Mouse (Mus musculus) lung, postnatal 0 days (tissue): ENCODE measurements around the gene Cdhr4. TPM values are rescaled to one million over a fixed set of nuclear protein-coding genes. Genes with fewer than 3 reads are reported as not detected.

ENCODE experiments used
- ATAC-seq: fragments of 200-750 bp; cut with Nextera tagmentation; 2 replicates; pipeline ENCODE4 v1.8.0; 2017; ENCODE audit warnings: moderate library complexity
- DNase-seq: peaks from one replicate; pipeline ENCODE4 v3.0.0-alpha.2; 2016; ENCODE audit warnings: low spot score
- H3K27ac ChIP-seq: fragments of 300-500 bp; sonication (generic); 2 replicates; pipeline ENCODE4 v1.5.1; 2014; ENCODE audit warnings: antibody characterized with exemption, mild to moderate bottlenecking, low read length, mixed read lengths
- H3K27me3 ChIP-seq: fragments of 300-500 bp; sonication (generic); replicated peaks from 2 replicates; pipeline ENCODE4 v1.6.1; 2014; ENCODE audit warnings: low read length, mixed read lengths; ENCODE audit not compliant: insufficient read depth
- H3K36me3 ChIP-seq: fragments of 300-500 bp; sonication (generic); 2 replicates; pipeline ENCODE4 v1.6.1; 2014; ENCODE audit warnings: low read length, mixed read lengths; ENCODE audit not compliant: insufficient read depth
- H3K4me1 ChIP-seq: fragments of 300-500 bp; sonication (generic); 2 replicates; pipeline ENCODE4 v1.6.1; 2014; ENCODE audit warnings: antibody characterized with exemption, low read depth, low read length, mixed read lengths; ENCODE audit not compliant: insufficient read depth
- H3K4me2 ChIP-seq: fragments of 300-500 bp; sonication (generic); replicated peaks from 2 replicates; pipeline ENCODE4 v1.6.1; 2014; ENCODE audit warnings: low read depth, mild to moderate bottlenecking, low read length, moderate library complexity, mixed read lengths
- H3K4me3 ChIP-seq: fragments of 300-500 bp; sonication (generic); 2 replicates; pipeline ENCODE4 v1.5.1; 2014; ENCODE audit warnings: low read depth, low read length
- H3K9ac ChIP-seq: fragments of 300-500 bp; sonication (generic); replicated peaks from 2 replicates; pipeline ENCODE4 v1.6.1; 2014; ENCODE audit warnings: low read depth, mild to moderate bottlenecking
- H3K9me3 ChIP-seq: fragments of 300-500 bp; sonication (generic); 2 replicates; pipeline ENCODE4 v1.6.1; 2016; ENCODE audit warnings: low read length, mixed read lengths
- CTCF ChIP-seq: IDR thresholded peaks from 2 replicates; pipeline ENCODE4 v1.5.1; 2016; ENCODE audit warnings: antibody characterized with exemption, mild to moderate bottlenecking
- EP300 ChIP-seq: IDR thresholded peaks from 2 replicates; pipeline ENCODE4 v1.6.1; 2016; ENCODE audit warnings: antibody characterized with exemption, mild to moderate bottlenecking, control low read depth
- WGBS: fragments of 180-500 bp; shearing (Covaris S2); extraction: QIAGEN DNeasy Blood & Tissue Kit; methylation state at CpG from one replicate; pipeline ENCODE4 v1.1.7; 2014; 5-methylcytosine and 5-hydroxymethylcytosine counted together
- polyA plus RNA-seq: library from polyadenylated mRNA; unstranded; fragments of >200 nt; fragmentation: Nextera tagmentation; extraction: Ambion mirVana; gene quantifications from 2 replicates; pipeline ENCODE4 v1.2.1, GENCODE M21; 2015

Gene Cdhr4
- polyA plus RNA-seq, 1 experiment from 2014 or later, result 7.8 TPM

DNA sequence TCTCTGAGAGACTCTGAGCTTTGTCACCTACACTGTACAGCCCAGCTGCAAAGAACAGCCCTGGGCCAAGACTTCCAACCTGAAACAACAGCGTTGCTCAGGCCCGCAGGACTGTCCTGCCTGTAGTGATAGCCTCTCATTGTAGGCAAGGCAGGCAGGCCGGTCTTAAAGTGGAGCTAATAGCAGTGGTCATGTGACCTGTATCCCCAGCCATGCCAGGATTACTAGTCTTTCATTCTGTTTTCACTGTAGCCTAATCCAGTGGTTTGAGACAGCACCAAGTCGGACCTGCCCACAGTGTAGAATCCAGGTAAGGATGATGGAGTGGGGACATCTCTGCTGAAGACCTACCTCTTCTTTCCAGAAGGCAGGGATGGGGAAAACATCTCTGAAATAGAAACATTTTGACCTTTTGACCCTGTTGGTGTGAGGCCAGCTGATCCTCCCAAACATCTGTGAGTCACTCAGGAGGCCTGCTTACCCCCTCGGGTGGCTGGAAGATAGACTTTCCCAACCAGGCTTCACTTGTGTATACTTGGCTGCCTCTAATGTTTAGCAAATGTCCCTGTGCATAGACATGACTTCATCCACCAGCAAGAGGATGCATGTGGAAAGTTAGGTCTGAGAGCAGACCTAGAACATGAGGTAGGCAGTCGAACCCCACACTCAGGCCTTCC, 36.5 kb upstream of the Cdhr4 start:
- TF ChIP-seq EP300 (no peak), CTCF (no peak)
- peak; percentile 46 for DNase-seq
- H3K36me3 ChIP-seq, result no peaks in the 10 kb centered on the region
- H3K9ac ChIP-seq, result no peak overlapping the region
- ATAC-seq, result peak; percentile 75
- H3K4me1 ChIP-seq, result no peaks in the 10 kb centered on the region
- no peak overlapping the region for H3K4me2 ChIP-seq
- H3K9me3 ChIP-seq, result no peaks in the 10 kb centered on the region
- H3K27ac ChIP-seq, result no peak overlapping the region
- H3K27me3 ChIP-seq, result no peaks in the 10 kb centered on the region
- H3K4me3 ChIP-seq, result no peak overlapping the region
- 76% methylated on average over 6 of the region's 6 CpGs for WGBS

DNA sequence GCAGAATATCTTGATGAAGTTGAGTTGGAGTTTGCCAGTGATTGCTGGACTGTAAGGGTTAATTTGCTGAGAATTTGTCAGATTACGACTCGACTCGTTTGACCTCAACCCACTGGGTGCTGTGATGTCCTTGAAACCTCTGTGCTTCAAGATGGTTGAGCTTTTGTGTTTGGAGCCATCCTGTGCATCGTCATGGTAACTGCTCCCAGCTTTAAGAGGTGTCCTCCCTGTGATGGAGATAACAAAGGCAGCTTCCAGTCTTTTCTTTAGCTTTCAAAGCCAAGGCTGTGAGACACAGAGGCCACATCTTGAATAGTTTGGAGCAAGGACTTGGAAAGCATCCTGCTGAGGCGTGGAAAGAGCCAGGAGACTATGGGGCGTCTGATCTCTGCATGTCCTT, 35.2 kb upstream of the Cdhr4 start:
- 61% methylated on average over 6 of the region's 6 CpGs for WGBS
- no peaks in the 10 kb centered on the region for H3K4me1 ChIP-seq
- H3K4me3 ChIP-seq, result no peak overlapping the region
- ATAC-seq (no peak), DNase-seq (no peak)
- no peak overlapping the region for H3K27ac ChIP-seq
- H3K9ac ChIP-seq, result no peak overlapping the region
- no peak overlapping the region for H3K4me2 ChIP-seq
- no peaks in the 10 kb centered on the region for H3K36me3 ChIP-seq
- no peaks in the 10 kb centered on the region for H3K9me3 ChIP-seq
- no peaks in the 10 kb centered on the region for H3K27me3 ChIP-seq
- TF ChIP-seq EP300, result no peak
- no peak for TF ChIP-seq CTCF

DNA sequence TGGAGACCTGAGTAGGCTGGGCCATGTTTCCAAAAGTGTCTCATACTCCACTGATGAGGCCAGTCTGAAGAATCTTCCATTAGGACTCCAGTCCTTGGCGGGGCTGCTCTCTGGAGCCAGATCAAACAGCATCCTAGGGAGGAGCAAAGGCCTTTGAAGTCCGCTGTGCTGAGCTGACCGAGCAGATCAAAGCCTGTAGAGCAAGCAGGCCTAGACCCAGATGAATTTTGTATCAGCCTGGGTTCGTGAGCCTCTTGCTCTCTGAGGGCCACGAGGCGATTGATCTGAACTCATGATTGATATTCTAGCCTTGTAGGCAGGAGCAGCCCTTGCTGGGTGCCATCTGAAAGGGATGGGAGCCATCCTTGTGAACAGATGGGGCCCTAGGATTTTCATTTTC, 32.4 kb upstream of the Cdhr4 start:
- H3K4me3 ChIP-seq, result no peak overlapping the region
- DNase-seq, result no peak
- no peak overlapping the region for H3K4me2 ChIP-seq
- no peaks in the 10 kb centered on the region for H3K4me1 ChIP-seq
- H3K9me3 ChIP-seq, result no peaks in the 10 kb centered on the region
- H3K9ac ChIP-seq, result no peak overlapping the region
- H3K27ac ChIP-seq, result no peak overlapping the region
- TF ChIP-seq CTCF, result no peak
- TF ChIP-seq EP300, result no peak
- no peaks in the 10 kb centered on the region for H3K27me3 ChIP-seq
- 50% methylated on average over 6 of the region's 6 CpGs for WGBS
- H3K36me3 ChIP-seq, result no peaks in the 10 kb centered on the region
- peak; percentile 16; the same call in 1 of the 2 replicates for ATAC-seq

DNA sequence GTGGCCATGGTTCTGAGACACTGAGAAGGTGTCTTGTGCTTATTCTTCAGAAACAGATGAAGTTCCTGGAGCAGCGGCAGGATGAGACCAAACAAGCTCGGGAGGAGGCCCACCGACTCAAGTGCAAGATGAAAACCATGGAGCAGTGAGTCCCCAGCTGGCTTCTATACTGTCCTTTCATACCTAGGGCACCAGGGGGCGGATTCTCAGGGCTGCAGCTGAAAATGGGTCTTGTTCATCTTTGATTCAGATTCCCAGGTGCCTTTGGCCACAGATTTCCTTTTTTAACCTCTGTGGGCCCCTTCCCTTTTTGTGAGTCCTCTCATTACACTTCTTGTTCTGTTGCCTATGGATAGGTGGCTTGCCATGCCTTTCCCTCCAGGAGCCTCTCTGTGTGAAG, 31.4 kb upstream of the Cdhr4 start:
- H3K4me1 ChIP-seq, result no peaks in the 10 kb centered on the region
- TF ChIP-seq CTCF, result peak; percentile 51
- no peak for TF ChIP-seq EP300
- H3K9me3 ChIP-seq, result no peaks in the 10 kb centered on the region
- H3K4me3 ChIP-seq, result no peak overlapping the region
- H3K9ac ChIP-seq, result no peak overlapping the region
- no peak overlapping the region for H3K4me2 ChIP-seq
- no peaks in the 10 kb centered on the region for H3K27me3 ChIP-seq
- 87% methylated on average over 4 of the region's 4 CpGs for WGBS
- H3K27ac ChIP-seq, result no peak overlapping the region
- DNase-seq (no peak), ATAC-seq (no peak)
- no peaks in the 10 kb centered on the region for H3K36me3 ChIP-seq

DNA sequence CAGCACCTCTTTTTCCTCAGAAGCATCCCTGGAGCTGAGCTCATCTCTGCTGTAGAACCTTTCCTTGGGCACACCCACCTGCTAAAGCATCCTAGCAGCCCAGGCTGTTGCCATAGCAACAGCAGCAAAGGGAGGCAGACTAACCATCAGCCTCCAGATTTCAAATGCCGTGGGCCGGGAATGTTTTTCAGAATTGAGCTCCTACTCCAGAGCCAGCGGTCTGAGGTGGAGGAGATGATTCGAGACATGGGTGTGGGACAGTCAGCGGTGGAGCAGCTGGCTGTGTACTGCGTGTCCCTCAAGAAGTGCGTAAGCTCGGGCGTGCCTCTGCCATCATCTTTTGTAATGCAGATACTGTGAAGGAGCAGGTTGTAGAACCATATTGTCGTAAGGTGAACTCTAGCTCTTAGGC, 30.9 kb upstream of the Cdhr4 start:
- Histone ChIP-seq H3K9me3 (no peaks in the 10 kb centered on the region), H3K4me3 (no peak overlapping the region), H3K36me3 (no peaks in the 10 kb centered on the region), H3K9ac (no peak overlapping the region), H3K27ac (no peak overlapping the region), H3K4me1 (no peaks in the 10 kb centered on the region), H3K27me3 (no peaks in the 10 kb centered on the region), H3K4me2 (no peak overlapping the region)
- TF ChIP-seq EP300 (no peak), CTCF (no peak)
- no peak for ATAC-seq
- 87% methylated on average over 10 of the region's 10 CpGs for WGBS
- DNase-seq, result no peak

DNA sequence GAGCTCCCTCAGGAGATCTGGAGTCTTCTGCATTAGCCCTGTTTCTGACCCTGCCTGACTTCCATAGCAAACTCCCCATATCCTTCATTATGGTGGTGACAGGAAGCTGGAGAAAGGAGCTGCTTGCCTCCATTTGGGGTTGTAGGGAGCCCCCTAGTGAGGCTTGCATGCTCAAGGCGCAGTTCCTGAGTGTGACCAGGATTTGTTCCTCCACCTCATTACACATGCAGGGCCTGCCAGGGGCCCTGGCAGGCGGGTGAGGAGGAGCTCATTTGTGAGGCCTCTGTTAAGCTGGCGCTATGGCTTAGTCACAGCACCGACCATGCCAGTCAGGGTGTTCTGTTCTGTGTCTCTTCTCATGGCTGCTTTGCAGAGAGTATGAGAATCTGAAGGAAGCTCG, 30.4 kb upstream of the Cdhr4 start:
- no peaks in the 10 kb centered on the region for H3K27me3 ChIP-seq
- 55% methylated on average over 5 of the region's 5 CpGs for whole genome bisulfite sequencing
- no peaks in the 10 kb centered on the region for H3K36me3 ChIP-seq
- ATAC-seq (peak; percentile 22; the same call in 1 of the 2 replicates), DNase-seq (peak; percentile 64)
- H3K4me3 ChIP-seq, result no peak overlapping the region
- H3K9ac ChIP-seq, result no peak overlapping the region
- no peak overlapping the region for H3K4me2 ChIP-seq
- TF ChIP-seq CTCF, result peak; percentile 70
- TF ChIP-seq EP300, result no peak
- H3K27ac ChIP-seq, result no peak overlapping the region
- H3K4me1 ChIP-seq, result no peaks in the 10 kb centered on the region
- H3K9me3 ChIP-seq, result no peaks in the 10 kb centered on the region
